Mouse (Mus musculus): ENCODE results near the gene Foxk1.

DNA sequence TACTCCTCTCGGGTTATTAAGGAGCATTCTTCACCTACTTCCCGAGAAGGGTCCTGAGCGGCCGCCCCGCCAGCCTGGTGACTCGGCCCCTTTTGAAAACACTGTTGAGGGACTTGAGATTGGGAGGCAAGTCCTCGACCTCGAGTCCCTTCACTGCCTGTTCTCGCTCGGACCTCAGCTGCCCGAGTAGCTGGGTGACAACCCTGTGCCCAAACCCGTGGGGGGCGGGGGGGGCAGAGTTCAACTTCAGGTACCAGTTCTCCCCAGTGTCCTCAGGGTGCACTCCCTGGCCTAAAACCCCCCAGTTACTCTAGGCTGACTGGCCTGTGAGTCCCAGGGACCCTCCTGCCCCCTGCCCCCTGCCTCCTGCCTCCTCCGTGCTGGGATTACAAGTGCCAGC, 42.7 kb downstream of the Foxk1 start:
- TF ChIP-seq ZC3H11A (IDR thresholded peaks at IDR 0.05; ENCODE audit: borderline replicate concordance, low read depth, low read length) (no peak), ZNF384 (IDR thresholded peaks at IDR 0.05; ENCODE audit: low read depth, low read length) (no peak), MAFK (IDR thresholded peaks at IDR 0.05; ENCODE audit: insufficient read depth, low read depth, low read length) (no peak), HCFC1 (IDR thresholded peaks at IDR 0.05; ENCODE audit: borderline replicate concordance, insufficient read depth, low read length) (no peak), CHD2 (IDR thresholded peaks at IDR 0.05; ENCODE audit: low read depth, low read length) (no peak)
